Mouse (Mus musculus): ENCODE data around the gene Dnaic2.

Gene Dnaic2

DNA sequence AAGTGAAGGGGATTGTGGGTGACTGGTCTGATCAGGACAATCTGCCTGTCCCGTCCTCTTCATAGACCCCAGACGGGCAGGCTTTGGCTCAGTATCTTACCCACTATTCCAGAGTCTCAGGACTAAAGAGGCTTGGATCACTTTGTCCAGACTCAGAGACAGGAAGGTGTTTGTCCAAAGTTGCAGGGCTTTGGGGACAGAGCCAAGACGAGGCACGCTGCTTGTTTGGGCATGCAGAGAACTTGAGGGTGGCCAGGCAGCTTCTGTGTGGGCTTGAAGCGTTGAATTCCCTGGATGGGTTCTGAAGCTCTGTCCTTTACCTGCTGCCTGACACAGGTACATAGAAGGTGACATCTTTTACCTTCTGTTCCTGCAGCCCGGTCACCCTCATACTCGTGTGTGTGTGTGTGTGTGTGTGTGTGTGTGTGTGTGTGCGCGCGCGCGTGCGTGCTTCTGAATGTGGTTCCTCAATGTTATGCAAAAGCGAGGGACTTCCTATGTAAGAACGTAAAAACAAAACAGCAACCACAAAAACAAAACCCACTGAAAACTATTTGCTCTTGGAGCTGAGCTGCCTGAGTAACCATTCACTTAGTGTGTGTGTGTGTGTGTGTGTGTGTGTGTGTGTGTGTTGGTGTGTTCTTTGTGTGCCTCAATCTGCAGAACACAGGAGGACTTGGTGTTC, 24.8 kb upstream of the Dnaic2 start:
- no peak for DNase-seq

DNA sequence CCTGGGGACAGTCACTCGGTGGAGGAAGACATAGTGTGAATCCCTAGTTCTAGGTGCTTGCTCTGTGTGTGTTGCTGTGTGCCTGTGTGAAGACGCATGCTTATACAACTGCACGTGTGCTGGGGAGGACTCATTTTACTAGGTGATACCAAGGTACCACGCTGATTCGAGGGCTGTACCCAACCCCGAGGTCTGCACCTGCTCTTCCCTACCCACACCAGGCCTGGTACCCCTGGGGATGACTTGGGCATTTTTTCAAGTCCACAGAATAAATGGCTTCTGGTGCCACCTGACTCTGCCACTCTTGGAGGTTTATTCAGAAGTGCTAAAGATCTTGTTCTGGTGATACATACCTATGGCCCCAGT, 24.2 kb upstream of the Dnaic2 start:
- no peak for DNase-seq

DNA sequence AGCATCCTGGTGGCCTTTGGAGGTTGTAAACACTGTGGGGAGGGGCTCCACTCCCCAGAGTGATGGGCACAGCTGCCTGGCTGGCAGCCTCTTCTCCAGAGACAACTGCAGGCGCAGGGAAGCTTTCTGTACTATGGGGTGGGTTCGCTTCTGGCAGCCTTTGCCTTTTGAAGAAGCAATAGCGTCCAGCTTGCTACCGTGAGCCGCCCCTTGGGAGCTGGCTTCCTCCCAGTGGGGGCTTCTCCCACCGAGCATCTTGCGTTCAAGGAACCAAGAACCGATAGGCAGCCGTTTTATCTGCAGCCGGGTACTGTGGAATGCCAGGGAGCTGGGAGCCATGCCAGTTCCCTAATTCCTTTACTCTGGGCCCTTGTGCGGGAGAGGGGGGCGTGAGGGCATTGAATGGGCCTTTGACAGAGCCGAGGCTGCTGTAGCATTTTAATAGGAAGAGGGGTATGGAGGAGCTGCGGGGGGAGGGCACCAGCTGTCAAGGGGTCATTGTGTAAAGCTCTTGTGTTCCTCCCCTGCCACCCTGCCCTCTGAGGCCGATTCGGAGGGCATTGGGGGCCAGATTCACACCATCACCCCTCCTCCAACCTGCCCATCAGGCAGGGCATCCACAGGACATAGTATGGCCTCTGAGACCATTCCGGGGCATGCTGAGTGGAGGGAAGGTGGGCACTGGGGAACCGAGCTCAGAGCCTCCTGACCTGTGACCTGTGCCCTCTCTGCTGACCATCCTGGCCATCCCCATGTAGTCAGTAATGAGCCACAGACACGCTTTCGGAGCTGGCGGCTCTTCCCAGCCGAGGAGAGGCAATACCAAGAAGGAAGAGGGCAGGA, 22.9 kb upstream of the Dnaic2 start:
- no peak for DNase-seq

DNA sequence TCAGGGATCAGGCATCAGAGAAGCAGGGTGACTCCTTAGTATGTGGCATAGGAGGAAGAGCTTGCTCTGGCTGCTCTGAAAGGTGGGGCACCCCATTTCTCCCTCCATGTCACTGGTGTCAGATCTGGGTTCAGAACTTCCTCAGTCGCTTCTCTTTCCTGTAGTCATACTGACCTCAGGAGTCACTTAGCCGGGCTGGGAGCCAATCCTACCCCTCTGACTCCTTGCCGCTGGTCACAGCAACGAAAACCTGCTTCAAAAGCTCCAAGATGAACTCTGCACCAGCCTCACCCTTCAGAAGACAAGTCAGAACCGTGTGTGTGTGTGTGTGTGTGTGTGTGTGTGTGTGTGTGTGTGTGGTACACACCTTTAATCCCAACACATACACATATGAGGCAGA, 20.9 kb upstream of the Dnaic2 start:
- DNase-seq, result no peak

DNA sequence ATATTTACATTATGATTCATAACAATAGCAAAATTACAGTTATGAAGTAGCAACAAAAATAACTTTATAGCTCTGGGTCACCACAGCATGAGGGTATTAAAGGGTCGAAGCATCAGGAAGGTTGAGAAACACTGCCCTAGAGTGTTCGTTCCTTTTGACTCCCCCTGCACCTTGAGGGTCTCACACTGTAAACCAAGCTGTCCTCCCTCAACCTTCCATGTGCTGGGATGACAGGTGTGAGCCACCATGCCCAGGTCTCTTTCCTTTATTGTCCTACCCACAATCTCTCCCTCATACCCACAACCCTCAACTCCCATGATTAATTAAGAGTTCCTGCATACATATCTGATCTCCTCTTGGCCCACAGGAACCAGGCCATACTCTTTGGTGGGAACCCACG, 15.8 kb upstream of the Dnaic2 start:
- no peak for DNase-seq

DNA sequence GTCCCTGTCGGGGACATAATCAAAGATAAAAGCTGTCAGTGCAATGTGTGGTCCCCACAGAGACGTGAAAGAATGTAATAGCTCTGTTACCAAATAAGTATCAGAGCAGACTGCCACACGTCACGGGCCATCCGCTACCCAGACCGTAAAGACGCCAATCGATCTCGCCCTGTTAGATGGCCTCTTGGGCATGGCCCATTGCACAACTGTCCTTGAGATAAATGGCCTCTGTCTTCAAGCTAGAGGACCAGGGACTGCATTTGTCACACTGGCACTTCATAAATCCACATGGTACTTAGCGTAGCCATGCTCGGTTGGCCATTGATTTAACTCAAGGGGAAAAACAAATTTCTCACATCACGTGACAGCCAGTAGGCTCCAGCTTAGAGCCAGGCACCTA, 15.3 kb upstream of the Dnaic2 start:
- no peak for DNase-seq

DNA sequence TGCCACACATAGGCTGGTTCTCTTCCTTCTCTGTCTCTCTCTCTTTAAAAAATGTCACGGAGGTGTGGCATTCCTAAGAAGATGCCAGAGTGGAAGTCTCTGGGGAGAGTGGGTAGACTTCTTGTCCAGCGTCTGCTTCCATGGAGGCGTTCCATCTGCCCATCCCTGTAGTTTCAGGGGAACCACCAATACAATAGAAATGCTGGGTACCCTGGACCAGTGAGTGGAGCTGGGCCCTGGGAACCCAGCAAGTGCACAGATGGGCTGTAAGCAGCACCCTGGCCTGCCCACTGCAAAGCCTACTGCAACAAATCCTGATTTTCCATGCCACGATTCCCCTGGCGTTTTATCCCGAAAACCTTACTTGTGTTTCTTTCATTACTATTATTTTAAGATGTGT, 12.7 kb upstream of the Dnaic2 start:
- no peak for DNase-seq

DNA sequence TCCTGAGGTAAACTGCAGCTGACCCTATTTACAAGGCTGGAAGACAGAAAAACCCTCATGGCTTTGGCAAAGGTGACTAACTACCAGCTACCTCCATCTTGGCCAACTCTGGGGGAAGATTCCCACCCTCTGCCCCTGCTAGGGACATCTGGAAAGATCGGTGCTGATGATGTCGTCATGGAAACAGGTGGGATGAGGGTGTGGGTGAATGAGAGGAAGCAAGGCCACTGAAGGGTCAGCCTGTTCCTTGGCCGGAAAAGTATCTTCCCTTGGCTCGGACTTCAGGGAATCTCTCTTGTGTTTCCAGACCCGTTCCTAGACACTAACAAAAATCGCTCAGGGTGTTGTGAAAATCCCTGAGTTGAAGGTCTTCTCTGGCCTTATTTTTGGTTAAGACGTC, 11.7 kb upstream of the Dnaic2 start:
- DNase-seq, result no peak

DNA sequence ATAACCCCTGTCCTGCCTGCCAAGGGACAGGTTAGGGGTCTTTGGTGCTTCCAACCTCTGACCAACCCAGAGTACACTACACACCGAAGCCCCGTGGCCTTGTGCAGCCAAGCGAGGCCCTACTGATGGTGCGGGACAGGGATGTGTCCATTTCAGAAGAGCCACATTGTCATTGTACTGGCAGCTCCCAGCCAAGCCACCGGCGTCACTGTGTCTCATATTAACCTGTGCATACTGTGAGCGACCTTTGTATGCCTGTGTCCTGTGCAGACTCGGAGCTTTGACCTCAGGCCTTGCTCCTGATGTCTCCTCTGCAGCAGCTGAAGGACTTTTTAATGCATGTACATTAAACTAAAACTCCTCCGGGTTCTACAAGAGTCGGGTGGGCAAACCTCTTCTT, 6.7 kb upstream of the Dnaic2 start:
- DNase-seq, result no peak

DNA sequence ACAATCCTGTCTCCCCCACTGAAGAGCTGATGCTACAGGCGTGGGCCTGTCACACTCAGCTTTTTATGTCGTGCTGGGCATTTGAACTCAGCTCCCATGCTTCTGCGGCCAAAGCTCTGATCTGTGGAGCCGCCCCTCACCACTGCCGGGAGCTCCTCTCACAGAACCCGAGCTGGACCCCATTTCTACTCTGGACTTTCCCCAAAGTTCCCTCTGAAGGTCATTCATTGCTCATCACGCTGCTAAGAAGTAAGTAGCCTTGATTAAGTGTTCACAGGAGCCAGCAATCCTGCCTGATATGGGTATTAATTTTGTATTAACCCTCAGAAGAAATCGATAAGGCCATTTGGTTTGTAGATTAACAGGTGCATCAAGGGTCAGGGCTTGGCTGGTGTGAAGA, 4.8 kb upstream of the Dnaic2 start:
- no peak for DNase-seq

DNA sequence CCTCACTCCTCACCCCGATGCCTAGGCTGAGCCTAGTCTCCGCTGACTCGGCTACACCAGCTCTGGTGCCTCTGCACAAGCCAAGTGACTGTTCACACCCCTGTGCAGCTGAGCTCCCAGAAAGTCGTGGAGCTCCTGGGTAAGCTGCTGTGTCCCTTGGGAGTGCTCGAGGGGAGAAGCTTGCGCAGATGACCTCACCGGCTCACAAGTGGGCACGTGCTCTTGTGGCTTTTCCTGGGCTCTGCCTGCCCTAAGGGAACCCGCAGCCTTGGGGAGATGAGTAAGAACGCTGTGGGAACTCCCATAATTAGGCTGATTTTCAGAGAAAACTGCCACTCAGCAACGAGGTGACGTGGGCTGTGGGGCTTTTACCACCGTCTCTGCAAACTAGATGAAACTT, 4.2 kb upstream of the Dnaic2 start:
- DNase-seq, result no peak

DNA sequence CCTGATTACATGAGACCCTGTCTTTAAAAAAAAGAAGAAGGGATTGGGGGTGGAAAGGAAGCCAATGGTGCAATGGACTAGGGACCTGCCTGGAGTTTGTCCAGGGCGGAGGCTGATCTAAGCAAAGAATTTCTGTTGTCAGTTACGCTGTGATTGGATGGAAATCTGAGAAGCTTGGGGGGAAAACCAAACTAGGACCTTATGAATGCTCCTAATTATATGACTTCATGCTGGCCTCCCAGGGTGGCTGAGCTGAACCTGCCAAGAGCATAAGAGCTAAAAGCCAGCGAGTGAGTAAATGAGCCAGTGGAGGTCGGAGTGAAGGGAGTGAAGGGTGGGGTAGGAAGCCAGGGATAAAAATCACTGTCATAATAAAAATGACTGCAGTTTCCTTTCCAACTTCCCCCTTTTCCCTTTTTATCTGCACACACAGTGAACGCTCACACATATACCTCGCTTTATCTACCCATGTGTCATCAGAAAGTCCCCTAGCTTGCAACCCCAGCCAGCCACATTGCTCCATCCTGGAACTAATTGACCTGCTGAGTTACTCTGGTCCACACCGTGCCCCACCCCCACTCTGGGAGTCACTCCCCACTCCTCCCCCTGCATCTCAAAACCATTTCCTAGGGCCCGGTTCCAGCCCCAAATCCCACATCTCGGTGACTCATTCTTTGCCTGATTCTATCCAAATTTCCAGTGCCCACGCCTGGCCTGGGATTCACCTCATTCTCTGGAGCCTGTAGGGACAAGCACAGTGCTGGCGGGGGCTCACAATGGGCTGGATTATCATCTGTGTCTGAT, 2.2 kb upstream of the Dnaic2 start:
- no peak for DNase-seq

DNA sequence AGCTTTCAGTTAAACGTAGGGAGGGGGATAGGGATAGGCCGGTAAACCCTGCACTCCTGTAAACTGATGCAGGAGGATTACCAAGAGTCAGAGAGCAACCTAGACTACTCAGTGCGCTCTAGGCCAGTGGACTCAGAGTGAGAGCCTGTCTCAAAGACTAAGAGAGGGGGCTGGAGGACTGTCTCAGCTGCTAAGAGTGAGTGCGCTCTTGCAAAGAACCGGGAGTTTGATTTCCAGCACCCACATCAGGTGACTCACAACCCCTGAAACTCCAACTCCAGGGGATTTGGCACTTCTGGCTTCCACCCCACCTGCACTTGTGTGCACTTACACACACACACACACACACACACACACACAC, 598 bp downstream of the Dnaic2 start:
- no peak for DNase-seq

DNA sequence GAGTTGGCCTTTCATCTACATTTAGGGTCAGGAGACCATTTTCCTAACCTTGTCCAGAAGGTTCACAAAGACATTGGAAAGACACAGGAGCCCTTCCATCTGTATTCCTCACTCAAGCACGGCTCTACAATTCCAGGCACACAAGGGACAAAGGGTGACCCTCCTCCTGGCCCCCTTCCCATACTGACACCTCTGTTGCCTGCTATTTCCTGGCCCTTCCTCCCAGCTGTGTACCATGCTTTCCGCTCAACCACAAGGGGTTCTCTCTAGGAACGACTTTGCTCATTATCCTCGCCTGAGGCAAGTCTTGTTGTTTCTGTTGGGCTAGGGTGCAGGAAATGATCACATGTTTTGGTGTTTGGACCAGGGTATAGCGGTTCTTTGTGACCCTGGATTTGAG, 1.1 kb downstream of the Dnaic2 start:
- DNase-seq, result no peak

DNA sequence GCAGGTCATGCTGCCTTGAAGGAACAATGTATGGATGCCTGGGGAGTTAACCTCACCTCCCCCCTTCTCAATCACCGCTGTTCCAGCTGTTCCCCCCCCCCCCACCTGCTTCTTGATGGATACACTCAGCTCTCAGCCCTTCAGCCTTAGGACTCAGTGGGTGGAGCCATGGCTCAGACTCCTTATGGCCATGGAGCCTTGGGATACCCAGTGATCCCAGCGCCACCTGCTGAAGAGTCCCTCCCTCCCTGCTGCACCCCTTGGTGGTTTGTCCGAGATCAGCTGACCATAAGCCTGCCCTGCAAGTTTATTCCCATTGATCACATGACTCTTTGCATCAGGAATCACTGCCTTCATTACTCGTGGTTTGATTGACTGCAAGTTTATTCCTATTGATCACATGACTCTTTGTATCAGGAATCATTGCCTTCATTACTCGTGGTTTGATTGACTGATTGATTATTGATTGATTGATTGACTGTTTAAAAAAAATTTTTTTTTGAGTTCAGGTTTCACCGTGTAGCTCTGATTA, 2.7 kb downstream of the Dnaic2 start:
- DNase-seq, result no peak

DNA sequence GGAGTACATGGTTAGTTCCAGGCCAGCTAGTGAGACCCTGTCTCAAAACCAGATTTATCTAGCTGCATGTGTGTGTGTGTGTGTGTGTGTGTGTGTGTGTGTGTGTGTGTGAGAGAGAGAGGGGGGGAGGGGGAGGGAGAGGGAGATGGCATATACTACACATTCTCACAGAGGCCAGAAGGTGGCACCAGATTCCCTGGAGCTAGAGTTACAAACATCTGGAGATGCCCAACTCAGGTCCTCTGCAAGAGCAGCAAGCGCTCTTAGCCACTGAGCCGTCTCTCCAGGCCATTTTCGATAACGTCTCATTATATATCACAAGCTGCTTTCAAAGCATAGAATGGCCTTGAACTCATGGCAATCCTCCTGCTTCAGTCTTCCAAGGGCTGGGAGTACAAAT, 4.5 kb downstream of the Dnaic2 start:
- DNase-seq, result no peak

DNA sequence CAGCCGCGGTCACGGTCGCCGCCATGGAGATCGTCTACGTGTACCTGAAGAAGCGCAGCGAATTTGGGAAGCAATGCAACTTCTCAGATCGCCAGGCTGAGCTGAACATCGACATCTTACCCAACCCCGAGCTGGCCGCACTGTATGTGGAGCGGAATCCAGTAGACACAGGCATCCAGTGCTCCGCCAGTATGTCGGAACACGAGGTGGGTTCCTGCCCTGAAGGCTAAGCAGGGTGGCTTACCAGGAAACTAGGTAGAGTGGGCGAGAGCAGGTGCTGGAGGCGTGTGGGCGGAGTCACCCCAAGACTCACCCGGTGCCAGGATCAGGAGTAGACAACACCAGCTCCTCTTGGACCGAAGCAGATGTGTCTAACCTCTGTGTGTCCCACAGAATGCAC, 5.7 kb downstream of the Dnaic2 start:
- no peak for DNase-seq

DNA sequence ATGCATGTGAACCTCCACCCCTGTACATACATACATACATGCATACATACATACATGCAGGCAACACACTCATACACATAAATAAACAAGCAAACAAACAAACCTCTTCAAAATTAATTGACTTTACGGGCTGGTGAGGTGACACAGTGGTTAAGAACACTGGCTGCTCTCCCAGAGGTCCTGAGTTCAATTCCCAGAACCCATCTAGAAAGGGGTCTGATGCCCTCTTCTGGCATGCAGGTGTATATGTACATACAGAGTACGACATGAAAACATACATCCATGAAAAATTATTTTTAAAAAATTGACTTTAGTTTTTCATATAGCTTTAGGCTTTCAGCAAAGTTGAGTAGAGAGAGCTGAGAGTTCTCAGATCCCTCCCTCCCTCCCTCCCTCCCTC, 8.9 kb downstream of the Dnaic2 start:
- DNase-seq, result no peak

DNA sequence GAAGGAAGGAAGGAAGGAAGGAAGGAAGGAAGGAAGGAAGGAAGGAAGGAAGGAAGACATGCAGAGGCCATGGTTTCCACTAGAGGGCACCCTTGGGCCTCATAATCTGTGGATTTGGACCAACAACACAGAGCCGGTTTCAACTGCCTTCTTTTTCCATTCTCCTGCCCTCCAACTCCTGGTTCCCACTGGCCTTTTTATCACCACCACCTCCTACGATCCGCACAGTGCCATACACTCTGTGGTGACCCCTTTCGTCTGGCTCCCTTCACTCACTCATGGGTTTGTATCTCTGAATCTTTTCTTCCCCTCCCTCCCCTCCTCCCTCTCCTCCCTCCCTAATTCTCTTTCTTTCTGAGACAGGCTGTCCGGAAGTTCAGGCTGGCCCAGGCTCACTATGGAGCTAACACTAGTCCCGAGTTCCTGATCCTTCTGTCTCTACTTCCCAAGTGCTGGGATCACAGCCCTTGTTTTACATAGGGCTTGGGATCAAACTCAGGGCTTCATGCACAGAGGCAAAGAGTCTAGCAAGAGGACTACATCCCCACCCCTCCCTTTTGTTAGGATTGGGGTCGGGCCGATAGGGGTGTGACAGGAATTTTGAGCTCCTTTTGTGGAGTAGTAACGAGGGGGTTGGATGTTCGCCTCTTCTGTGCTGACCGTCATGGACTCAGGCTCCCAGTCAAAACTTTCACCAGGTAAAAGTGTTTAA, 9.9 kb downstream of the Dnaic2 start:
- no peak for DNase-seq

DNA sequence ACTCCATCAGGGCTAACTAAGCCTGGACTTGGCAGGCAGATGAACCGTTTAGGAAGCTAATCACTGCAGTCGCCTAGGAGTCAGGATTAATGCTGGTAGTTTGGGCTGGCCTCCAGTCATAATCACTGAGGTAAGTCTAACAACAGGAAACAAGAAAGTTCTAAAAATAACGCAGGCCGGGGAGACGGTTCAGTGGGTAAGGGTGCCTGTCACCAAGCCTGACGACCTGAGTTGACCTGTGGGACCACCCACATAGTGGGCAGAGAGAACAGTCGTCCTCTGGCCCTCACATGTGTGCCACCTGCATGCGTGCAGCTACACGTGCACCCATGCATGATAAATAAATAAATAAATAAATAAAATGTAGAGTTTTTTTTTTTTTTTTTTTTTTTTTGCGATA, 13.4 kb downstream of the Dnaic2 start:
- no peak for DNase-seq

DNA sequence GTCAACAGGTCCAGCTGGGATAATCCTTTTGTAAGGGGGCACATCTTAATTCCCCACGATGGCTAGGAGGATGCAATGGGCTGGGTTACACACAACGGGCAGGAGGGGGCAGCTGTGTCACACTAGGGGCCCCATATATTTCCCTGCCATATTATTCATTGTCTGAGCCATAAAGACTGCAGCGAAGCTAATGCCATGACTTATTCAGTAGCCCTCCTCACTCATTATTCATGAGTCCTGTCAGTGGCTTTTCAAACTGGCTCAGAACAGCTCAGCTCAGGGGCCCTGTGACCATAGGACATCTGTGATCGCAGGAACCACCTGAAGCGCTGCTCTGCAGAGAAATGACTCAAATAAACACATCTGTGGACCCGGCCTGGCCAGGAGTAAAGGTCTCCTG, 14.2 kb downstream of the Dnaic2 start:
- DNase-seq, result no peak

DNA sequence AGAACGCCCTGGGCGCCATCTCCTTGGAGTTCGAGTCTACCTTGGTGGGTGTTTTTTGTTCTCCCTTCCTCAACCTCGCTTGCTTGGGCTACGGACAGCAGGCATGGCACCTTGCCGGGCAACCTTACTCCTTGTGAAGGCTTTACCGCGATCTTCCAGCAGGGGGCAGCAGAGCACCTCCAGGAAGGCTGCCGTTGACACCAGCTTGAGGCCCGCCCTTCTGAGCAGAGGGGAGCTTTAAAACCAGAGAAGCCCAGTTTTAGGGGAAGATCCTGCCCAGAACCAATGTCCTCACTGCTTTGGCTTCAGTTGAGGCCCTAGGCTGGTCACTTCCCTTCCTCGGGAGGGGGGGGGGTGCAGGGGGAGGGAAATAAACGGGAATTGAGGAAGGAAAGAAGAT, 17.9 kb downstream of the Dnaic2 start:
- DNase-seq, result peak; percentile 84

DNA sequence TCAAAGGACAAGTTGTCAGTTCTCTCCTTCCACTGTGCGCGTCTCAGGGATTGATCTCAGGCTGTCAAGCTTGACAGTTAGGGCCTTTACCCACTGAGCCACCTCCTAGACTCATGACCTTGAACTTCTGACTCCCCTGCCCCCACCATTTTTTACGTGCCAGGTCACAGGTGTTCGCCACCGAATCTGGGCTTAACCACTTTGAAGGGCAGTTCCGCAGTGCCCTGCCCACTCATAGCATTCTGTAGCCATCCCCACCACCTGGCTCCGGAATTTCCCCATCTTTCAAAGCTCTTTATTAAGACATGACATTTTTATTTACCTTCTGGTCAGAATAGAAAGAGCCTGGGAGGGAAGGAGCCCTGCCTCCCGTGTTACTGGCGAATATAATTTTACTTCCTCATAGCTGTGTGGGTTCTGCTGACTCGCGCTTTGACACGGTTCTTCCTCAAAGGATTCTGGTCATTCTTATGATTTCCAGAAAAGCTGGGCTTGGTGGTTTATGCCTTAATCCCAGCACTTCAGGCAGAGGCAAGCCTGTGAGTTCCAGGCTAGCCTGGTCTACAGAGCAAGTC, 20.4 kb downstream of the Dnaic2 start:
- DNase-seq, result no peak
